In genomic region chr4:131873293-131874168, GRCm38 (mm10) we compare ENCODE assay signal across 8 mouse cellular contexts. TPM values are rescaled to one million over a fixed set of nuclear protein-coding genes. Genes with fewer than 3 reads are reported as not detected.
A peak's percentile ranks its signal among the peaks of the same experiment; 100 is the strongest.
DNase-seq lines count a peak whose midpoint lies in the region; ATAC-seq lines count a peak whose summit lies in the region.

Srsf4 (plus strand) TSS chr4:131873617.

- H3K4me3 ChIP-seq in hindbrain, embryonic 12.5 days = peak within 1 kb of the TSS; percentile 97

- H3K4me1 ChIP-seq in hindbrain, embryonic 12.5 days = peaks cover 30% of the 10 kb centered on the region

- H3K36me3 ChIP-seq in hindbrain, embryonic 12.5 days = no peaks in the 10 kb centered on the region

- WGBS in hindbrain, embryonic 12.5 days = under 1% methylated on average over 96 of the region's 116 CpGs

- H3K9me3 ChIP-seq in hindbrain, embryonic 12.5 days (replicated peaks) = no peaks in the 10 kb centered on the region

- H3K27me3 ChIP-seq in hindbrain, embryonic 12.5 days = no peaks in the 10 kb centered on the region

- H3K4me2 ChIP-seq in hindbrain, embryonic 12.5 days (replicated peaks) = peak within 1 kb of the TSS; percentile 95

- peak within 1 kb of the TSS; percentile 100 for H3K27ac ChIP-seq in hindbrain, embryonic 12.5 days

- peak within 1 kb of the TSS; percentile 100 for H3K9ac ChIP-seq in hindbrain, embryonic 12.5 days

- peak; percentile 94 for ATAC-seq in hindbrain, embryonic 12.5 days (ENCODE audit: low FRiP score)

- DNase-seq in Muller cell, postnatal 12 days (ENCODE audit: inconsistent ontology term) = peak; percentile 98
- DNase-seq in cerebellum, adult 9-11 months = peak; percentile 95
- DNase-seq in frontal cortex, postnatal 10 days (ENCODE audit: low spot score in 2 of 2) = peak; percentile 90 to 92
- peak; percentile 92 to 95 for DNase-seq in layer of hippocampus, postnatal 14 days (ENCODE audit: low spot score in 2 of 2)
- DNase-seq in lung, postnatal 14 days = peak; percentile 94
- DNase-seq in retina, adult 2 months (ENCODE audit: low read depth, low spot score) = peak; percentile 87
- peak; percentile 93 to 96 for DNase-seq in thymus, postnatal 36 days

RNA-seq across cellular contexts. Expression of gene Srsf4, which starts in this region (rescaled TPM):
- 139 and 147 TPM in 2 replicates for polyA plus RNA-seq in hindbrain, embryonic 12.5 days (2016; fragmentation: Nextera tagmentation; extraction: Ambion mirVana)
- 10 to 100 TPM; 68.6 to 70.3 TPM for total RNA-seq in layer of hippocampus, postnatal 14 days (2021)

Comparison
In these comparisons a context has a peak if more than half of its experiments do, and no peak if none do; other contexts are left out.
1. Peak in every context shown above with its lines: DNase-seq, ATAC-seq, H3K4me3 ChIP-seq and H3K27ac ChIP-seq.